Mouse (Mus musculus) kidney, embryonic 16.5 days (tissue): ENCODE results near the gene Nupr1. TPM values are rescaled to one million over a fixed set of nuclear protein-coding genes. Genes with fewer than 3 reads are reported as not detected.

Experiments
- ATAC-seq: fragments of 200-750 bp; cut with Nextera tagmentation; 2 replicates; pipeline ENCODE4 v1.8.0; 2017; ENCODE audit warnings: moderate TSS enrichment; ENCODE audit not compliant: low FRiP score, low TSS enrichment
- H3K27ac ChIP-seq: fragments of 300-500 bp; sonication (generic); 2 replicates; pipeline ENCODE4 v1.5.1; 2014; ENCODE audit warnings: low read length
- H3K27me3 ChIP-seq: fragments of 300-500 bp; sonication (generic); 2 replicates; pipeline ENCODE4 v1.6.1; 2014; ENCODE audit warnings: low read length, control low read depth, mixed read lengths; ENCODE audit not compliant: insufficient read depth
- H3K36me3 ChIP-seq: fragments of 300-500 bp; sonication (generic); 2 replicates; pipeline ENCODE4 v1.6.1; 2014; ENCODE audit warnings: low read length, control low read depth, mixed read lengths; ENCODE audit not compliant: insufficient read depth
- H3K4me1 ChIP-seq: fragments of 300-500 bp; sonication (generic); 2 replicates; pipeline ENCODE4 v1.6.1; 2014; ENCODE audit warnings: low read length, control low read depth, mixed read lengths; ENCODE audit not compliant: insufficient read depth
- H3K4me2 ChIP-seq: fragments of 300-500 bp; sonication (generic); replicated peaks from 2 replicates; pipeline ENCODE4 v1.6.1; 2014; ENCODE audit warnings: low read depth, low read length
- H3K4me3 ChIP-seq: fragments of 300-500 bp; sonication (generic); 2 replicates; pipeline ENCODE4 v1.5.1; 2014; ENCODE audit warnings: mild to moderate bottlenecking, low read length
- H3K9ac ChIP-seq: fragments of 300-500 bp; sonication (generic); replicated peaks from 2 replicates; pipeline ENCODE4 v1.6.1; 2014; ENCODE audit warnings: low read length
- H3K9me3 ChIP-seq: fragments of 300-500 bp; sonication (generic); 2 replicates; pipeline ENCODE4 v1.6.1; 2016; ENCODE audit warnings: low read length, control low read depth
- WGBS: fragments of 180-500 bp; shearing (Covaris S2); extraction: QIAGEN DNeasy Blood & Tissue Kit; methylation state at CpG from one replicate; pipeline ENCODE4 v1.1.7; 2014; 5-methylcytosine and 5-hydroxymethylcytosine counted together
- polyA plus RNA-seq: library from polyadenylated mRNA; unstranded; fragments of >200 nt; fragmentation: Nextera tagmentation; extraction: Ambion mirVana; gene quantifications from 2 replicates; pipeline ENCODE4 v1.2.1, GENCODE M21; 2015

Gene Nupr1
- polyA plus RNA-seq, 1 experiment from 2014 or later: 9.5 TPM

- peaks cover 15% of the 10 kb centered on the region; the same call in 1 of the 2 replicates for H3K4me1 ChIP-seq
- no peaks in the 10 kb centered on the region for H3K27me3 ChIP-seq
- no peak for ATAC-seq
- no peaks in the 10 kb centered on the region for H3K9me3 ChIP-seq
- no peak within 1 kb of the TSS for H3K9ac ChIP-seq
- H3K4me3 ChIP-seq: no peak within 1 kb of the TSS
- H3K36me3 ChIP-seq: no peaks in the 10 kb centered on the region; the same call in 1 of the 2 replicates
- WGBS: 77% methylated on average over 6 of the region's 6 CpGs
- no peak within 1 kb of the TSS for H3K27ac ChIP-seq
- no peak within 1 kb of the TSS for H3K4me2 ChIP-seq
These were observed 44.9 kb downstream of the Nupr1 start, which contains the start of gene Cln3 for GRCm38 (mm10) chr7:126585717-126586116. TSS of gene Cln3 (minus strand) at chr7:126585817.

GRCm38 (mm10) chr7:126584506-126584977 is 46.1 kb downstream of the Nupr1 start, which contains the start of gene Apobr:
TSS of gene Apobr (plus strand) at chr7:126584942.
- 72% methylated on average over 8 of the region's 8 CpGs for WGBS
- Histone ChIP-seq H3K27me3 (no peaks in the 10 kb centered on the region), H3K9ac (peak within 1 kb of the TSS; percentile 62; the same call in 1 of the 2 replicates)

GRCm38 (mm10) chr7:126583761-126584160 is 46.9 kb downstream of the Nupr1 start:
- no peaks in the 10 kb centered on the region for H3K9me3 ChIP-seq

More at GRCm38 (mm10) chr7:126584506-126584977, 46.1 kb downstream of the Nupr1 start, which contains the start of gene Apobr:
- H3K4me3 ChIP-seq: peak within 1 kb of the TSS; percentile 52
- H3K9me3 ChIP-seq: no peaks in the 10 kb centered on the region
- peak within 1 kb of the TSS; percentile 80; the same call in 1 of the 2 replicates for H3K27ac ChIP-seq
- H3K4me2 ChIP-seq: peak within 1 kb of the TSS; percentile 69
- no peaks in the 10 kb centered on the region; the same call in 1 of the 2 replicates for H3K36me3 ChIP-seq
- no peak for ATAC-seq
- H3K4me1 ChIP-seq: peaks cover 15% of the 10 kb centered on the region; the same call in 1 of the 2 replicates

GRCm38 (mm10) chr7:126583251-126583709 is 47.4 kb downstream of the Nupr1 start:
- Histone ChIP-seq H3K9ac (peak overlapping the region; percentile 62), H3K27me3 (no peaks in the 10 kb centered on the region), H3K4me1 (peaks cover 15% of the 10 kb centered on the region; the same call in 1 of the 2 replicates), H3K9me3 (no peaks in the 10 kb centered on the region), H3K27ac (peak overlapping the region; percentile 80), H3K36me3 (no peaks in the 10 kb centered on the region; the same call in 1 of the 2 replicates), H3K4me2 (peak overlapping the region; percentile 69), H3K4me3 (peak overlapping the region; percentile 52)
- WGBS: 1% methylated on average over 22 of the region's 22 CpGs
- peak; percentile 87 for ATAC-seq

More at GRCm38 (mm10) chr7:126583761-126584160, 46.9 kb downstream of the Nupr1 start:
- Histone ChIP-seq H3K4me3 (peak overlapping the region; percentile 52), H3K36me3 (no peaks in the 10 kb centered on the region; the same call in 1 of the 2 replicates), H3K27ac (peak overlapping the region; percentile 80), H3K4me1 (peaks cover 15% of the 10 kb centered on the region; the same call in 1 of the 2 replicates), H3K27me3 (no peaks in the 10 kb centered on the region), H3K4me2 (peak overlapping the region; percentile 69), H3K9ac (peak overlapping the region; percentile 62)
- 53% methylated on average over 6 of the region's 6 CpGs for WGBS
- no peak for ATAC-seq

- Histone ChIP-seq H3K4me3 (peak overlapping the region; percentile 52), H3K4me2 (peak overlapping the region; percentile 69), H3K27ac (no peak overlapping the region), H3K9ac (peak overlapping the region; percentile 62), H3K4me1 (peaks cover 10% of the 10 kb centered on the region; the same call in 1 of the 2 replicates), H3K36me3 (no peaks in the 10 kb centered on the region; the same call in 1 of the 2 replicates), H3K9me3 (no peaks in the 10 kb centered on the region), H3K27me3 (no peaks in the 10 kb centered on the region)
- WGBS: 2% methylated on average over 20 of the region's 20 CpGs
- peak; percentile 66 for ATAC-seq
These were observed 47.9 kb downstream of the Nupr1 start for GRCm38 (mm10) chr7:126582759-126583158.

- H3K4me3 ChIP-seq: no peak overlapping the region
- no peak overlapping the region for H3K9ac ChIP-seq
- H3K4me2 ChIP-seq: no peak overlapping the region
- peaks cover 2% of the 10 kb centered on the region; the same call in 1 of the 2 replicates for H3K4me1 ChIP-seq
- H3K27me3 ChIP-seq: no peaks in the 10 kb centered on the region
- H3K27ac ChIP-seq: no peak overlapping the region
- H3K9me3 ChIP-seq: no peaks in the 10 kb centered on the region
- no peak for ATAC-seq
- 81% methylated on average over 6 of the region's 6 CpGs for WGBS
- no peaks in the 10 kb centered on the region; the same call in 1 of the 2 replicates for H3K36me3 ChIP-seq
These were observed 49.0 kb downstream of the Nupr1 start for GRCm38 (mm10) chr7:126581661-126582060.

GRCm38 (mm10) chr7:126579172-126579571 is 51.5 kb downstream of the Nupr1 start:
- WGBS: 51% methylated on average over 8 of the region's 8 CpGs

GRCm38 (mm10) chr7:126576946-126577345 is 53.7 kb downstream of the Nupr1 start:
- whole genome bisulfite sequencing: 55% methylated on average over 8 of the region's 8 CpGs
- H3K9ac ChIP-seq: no peak overlapping the region
- H3K4me3 ChIP-seq: no peak overlapping the region
- no peaks in the 10 kb centered on the region for H3K27me3 ChIP-seq
- H3K4me2 ChIP-seq: no peak overlapping the region
- peaks cover 5% of the 10 kb centered on the region for H3K36me3 ChIP-seq
- no peaks in the 10 kb centered on the region for H3K4me1 ChIP-seq
- no peaks in the 10 kb centered on the region for H3K9me3 ChIP-seq
- ATAC-seq: no peak
- no peak overlapping the region for H3K27ac ChIP-seq

More at GRCm38 (mm10) chr7:126579172-126579571, 51.5 kb downstream of the Nupr1 start:
- Histone ChIP-seq H3K4me1 (peaks cover 2% of the 10 kb centered on the region; the same call in 1 of the 2 replicates), H3K27ac (no peak overlapping the region), H3K9me3 (no peaks in the 10 kb centered on the region), H3K36me3 (peaks cover 5% of the 10 kb centered on the region), H3K4me2 (no peak overlapping the region), H3K27me3 (no peaks in the 10 kb centered on the region), H3K9ac (no peak overlapping the region), H3K4me3 (no peak overlapping the region)
- ATAC-seq: no peak
